Mouse (Mus musculus) WW6 (cell line): ENCODE measurements at regions not wholly inside any gene's neighbourhood (a gene's known extent, or its start where the extent isn't known, plus 50 kb on each side); places are given as distances from the start of the nearest gene placed in this dataset.

ENCODE experiments used
- DNase-seq: peaks from one replicate; pipeline ENCODE4 v3.0.0-alpha.2; 2013; ENCODE audit warnings: low read depth, low spot score

DNA sequence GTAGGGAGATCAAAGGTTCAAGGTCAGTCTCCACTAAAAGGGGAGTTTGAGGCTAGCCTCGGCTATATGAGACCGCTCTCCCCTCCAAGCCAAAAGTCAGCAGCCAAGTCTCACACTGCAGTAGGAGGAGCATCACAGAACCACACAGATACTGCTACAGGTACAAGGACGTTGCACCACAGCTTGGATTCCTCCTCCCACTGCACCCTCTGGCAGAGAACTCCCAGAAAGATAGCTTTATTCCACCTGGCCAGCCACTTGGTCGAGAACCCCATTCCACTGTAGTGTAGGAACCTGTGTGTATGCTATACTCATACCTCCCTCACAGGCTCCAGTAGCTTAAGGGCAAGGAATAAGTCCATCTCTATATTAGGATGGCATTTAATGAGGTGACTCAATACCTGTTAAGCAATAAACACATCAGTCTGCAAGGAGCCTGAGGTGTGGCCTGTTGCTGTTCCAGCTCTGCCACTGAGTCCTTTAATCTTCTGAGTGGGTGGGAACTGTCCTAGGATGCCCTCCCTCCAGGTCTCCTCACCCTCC lies 254.0 kb downstream of the Sox4 start:
- no peak for DNase-seq

DNA sequence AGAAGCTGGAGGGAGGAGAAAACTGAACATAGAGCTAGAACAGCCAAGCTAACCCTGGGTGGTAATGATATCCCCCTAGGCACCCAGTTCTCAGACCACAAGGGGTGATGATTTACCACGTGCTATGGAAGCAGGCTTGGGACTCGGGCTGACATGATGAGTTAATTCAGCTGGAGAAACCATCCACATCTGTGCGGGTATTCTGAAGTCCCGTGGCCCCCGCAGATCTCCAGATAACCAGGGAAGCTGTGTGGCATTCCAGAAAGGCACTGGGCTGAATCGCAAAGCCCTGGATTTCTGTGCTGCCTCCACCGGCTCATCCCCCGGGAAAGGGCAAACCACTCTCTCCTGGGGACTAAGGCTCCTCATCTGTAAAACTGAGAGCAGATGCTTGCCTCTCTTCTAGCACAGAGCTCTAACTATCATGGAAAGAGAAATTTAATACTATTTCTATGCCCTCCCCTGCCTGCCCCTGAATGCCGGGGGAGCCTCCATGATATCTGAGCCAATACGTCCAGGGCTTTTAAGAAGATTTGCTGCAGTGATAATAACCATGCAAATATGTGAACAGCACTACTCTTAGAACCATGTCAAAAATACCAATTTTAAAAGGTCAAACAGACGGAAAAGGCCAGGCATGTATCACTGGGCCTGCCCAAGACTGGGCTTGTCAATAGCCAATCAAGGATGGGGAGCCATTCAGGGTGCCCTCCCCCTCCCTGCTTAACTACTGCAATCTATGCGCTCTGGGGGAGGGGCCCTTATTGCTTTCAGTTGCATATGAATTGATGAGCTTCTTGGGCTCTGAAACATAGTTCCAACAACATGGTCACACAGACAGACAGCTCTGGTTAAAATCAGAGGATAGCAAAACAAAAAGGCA lies 255.5 kb downstream of the Sox4 start:
- DNase-seq: no peak

DNA sequence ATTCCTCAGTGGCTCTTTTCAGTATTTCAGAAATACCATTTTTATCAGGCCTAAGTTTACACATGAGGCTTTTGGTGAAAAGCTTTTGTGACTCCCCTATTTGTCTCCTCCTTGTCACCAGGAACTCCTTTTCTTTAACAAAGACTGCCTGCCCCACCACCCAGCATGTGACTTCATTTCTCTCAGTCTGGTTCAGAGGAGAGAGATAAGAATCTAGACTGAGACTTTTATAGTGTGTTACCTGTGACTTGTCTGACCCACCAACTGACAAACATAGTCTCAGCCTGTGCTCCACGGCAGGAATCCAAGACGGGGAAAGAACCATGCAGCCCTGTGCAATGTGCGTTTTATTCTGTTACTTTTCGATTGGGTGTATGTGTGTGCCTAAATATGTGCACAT lies 260.4 kb downstream of the Sox4 start:
- DNase-seq: no peak

GRCm38 (mm10) chr13:28692587-28692986 lies 260.9 kb downstream of the Sox4 start:
- no peak for DNase-seq

DNA sequence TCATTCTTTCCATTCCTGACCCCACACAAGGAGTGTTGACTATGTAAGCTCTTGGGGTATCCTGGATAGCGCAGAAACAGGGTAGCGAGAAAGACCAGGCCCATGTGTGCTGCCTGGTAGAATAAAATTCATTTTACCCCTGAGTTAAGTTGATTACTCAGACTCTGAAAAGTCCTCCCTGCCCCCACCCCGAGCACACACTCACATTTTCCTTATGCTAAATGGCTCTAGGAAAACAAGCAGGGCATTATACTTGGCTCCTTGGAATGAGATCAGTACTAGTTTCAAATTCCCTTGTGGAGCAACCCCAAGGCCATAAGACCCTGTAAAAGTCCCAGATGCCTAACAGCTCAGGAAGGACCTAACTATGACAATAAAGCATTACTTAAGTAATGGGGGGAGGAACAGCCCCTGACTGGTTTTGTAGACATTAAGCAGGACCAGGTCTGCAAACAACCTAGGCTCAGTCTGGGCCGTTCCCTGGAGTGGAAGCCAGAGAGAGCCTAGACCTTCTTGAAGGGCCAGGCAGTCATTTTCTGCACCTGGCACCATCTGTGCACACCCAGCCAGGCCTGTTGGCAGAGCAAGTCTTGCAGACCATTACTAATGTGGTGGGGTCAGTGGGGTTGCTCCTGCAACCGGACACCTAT lies 262.9 kb downstream of the Sox4 start:
- DNase-seq: no peak

- DNase-seq: no peak
These were observed 265.7 kb downstream of the Sox4 start for GRCm38 (mm10) chr13:28687838-28688237.

DNA sequence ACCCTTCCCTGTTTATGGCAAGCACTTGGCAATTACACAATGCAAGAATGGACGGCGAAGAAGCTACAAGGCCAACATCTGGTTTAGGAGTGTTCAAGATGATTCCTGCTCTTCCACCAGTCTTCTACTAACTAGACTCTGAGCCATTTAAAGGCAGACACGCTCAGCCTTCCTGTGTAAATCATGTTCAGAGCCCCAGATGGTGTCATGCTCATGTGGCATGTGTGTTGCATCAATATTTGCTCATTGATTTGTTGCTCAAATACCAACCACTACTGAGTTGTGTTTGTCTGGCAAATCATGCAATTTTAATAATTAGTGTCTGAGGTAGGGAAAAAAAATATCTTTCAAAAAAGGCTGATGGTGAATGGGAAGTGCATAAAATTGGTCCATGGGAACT lies 269.2 kb downstream of the Sox4 start:
- DNase-seq: no peak

DNA sequence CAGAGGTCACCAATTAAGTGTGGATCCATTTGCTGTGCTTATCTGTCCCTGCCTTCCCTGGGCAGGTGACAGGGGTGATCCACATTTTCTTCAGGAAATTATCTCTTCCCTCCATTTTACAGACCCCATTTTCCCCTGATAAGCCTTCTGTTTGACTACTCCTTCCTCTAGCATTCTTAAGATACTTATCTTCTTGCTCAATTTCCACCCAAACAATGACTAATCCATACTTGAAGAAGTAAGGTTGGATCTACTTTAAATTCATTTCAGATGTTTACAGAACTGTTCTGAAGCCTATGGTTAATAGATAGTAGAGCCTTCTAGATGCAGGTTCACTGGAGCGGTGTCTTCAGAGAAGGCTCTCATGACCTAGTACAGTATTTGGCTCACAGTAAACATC lies 273.2 kb downstream of the Sox4 start:
- no peak for DNase-seq

GRCm38 (mm10) chr13:28673622-28674021 lies 279.9 kb downstream of the Sox4 start:
- DNase-seq: no peak

- no peak for DNase-seq
These were observed 282.0 kb downstream of the Sox4 start for GRCm38 (mm10) chr13:28671543-28671942.

DNA sequence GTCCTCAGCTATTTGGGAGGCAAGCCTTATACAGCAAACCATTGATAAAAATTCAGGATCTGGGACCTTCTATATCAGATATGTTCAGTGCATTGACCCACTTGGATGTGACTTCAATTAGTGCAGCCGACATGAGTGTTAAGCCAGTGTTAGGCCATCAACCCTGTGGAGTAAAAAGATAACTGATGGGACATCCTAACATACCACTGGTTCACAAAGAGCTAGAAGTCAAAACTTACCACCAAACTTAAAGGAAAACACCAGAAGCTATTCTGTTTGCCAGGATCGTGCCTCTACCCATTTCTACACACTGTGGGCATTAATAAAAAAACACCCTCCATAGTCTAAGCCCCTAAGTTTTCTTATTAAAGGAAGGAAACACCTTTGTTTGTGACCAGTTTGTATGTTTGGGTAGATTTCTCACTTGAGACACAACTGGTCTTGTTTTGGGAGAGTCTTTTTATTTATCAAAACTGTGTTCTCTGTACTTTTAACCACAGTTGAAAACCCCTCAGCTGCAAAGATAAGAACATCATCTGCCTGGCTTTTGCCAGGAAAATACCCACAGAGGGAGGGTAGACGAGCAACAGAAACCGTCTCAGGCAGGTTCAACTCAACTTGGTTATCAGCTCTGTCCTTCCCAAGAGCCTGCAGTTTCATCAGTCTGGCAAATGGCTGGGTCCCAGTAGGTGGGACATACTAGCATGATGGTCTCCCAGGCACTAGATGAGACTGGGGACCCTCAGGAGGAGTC lies 283.5 kb downstream of the Sox4 start:
- DNase-seq: no peak

DNA sequence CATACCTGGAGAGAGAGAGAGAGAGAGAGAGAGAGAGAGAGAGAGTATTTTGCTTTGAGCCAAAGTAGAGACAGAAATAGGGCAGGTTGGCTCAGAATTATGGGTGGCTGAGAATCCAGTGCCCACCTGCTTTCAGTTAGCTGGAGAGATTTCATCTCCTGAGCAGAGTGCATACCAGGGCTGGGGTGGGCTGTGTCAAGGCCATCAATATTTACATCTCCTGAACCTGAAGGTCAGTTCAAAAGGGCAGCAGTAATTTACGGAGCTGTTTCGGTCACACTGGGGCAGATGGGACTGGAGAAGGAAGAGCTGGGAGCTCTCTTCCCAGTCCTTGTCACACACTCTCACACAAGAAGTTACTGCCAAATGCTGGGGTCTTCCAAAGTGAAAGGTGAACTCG lies 286.7 kb downstream of the Sox4 start:
- DNase-seq: no peak

DNA sequence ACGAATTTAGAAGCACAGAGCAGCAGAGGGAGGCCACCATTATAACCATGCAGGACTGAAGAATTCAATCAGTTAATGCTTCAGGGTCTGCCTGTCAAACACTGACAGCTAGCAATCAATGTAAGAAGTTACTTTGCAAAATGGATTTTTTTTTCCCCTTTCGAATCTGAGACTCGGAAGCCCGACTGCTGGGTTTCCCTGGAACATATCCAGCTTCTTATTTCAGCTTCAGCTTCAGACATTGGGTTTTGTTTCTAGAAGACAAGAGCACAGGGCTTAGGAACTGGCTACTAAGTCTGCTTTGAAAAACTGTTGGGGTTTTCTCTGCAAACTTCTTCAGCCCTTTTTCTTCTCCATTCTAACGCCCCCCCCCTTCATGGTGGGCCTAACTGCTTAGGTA lies 288.4 kb downstream of the Sox4 start:
- no peak for DNase-seq

DNA sequence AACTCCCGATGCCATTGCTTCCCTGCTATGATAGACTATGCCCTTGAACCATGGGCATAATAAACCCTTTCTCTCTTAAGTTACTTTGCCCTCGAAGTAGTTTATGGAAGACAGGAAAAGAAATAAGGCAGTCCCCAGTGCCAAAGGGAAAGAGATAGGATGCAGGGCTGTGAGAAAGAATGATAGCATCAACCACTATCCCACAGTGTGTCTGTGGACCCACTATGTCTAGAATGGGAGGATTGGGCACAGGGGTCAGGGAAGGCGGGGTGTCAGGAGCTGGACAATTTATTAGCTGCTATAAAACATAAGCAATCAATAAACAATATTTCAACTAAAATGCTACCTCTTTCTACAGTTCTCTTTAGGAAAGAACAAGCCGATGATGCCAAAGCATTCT lies 288.8 kb downstream of the Sox4 start:
- DNase-seq: no peak

DNA sequence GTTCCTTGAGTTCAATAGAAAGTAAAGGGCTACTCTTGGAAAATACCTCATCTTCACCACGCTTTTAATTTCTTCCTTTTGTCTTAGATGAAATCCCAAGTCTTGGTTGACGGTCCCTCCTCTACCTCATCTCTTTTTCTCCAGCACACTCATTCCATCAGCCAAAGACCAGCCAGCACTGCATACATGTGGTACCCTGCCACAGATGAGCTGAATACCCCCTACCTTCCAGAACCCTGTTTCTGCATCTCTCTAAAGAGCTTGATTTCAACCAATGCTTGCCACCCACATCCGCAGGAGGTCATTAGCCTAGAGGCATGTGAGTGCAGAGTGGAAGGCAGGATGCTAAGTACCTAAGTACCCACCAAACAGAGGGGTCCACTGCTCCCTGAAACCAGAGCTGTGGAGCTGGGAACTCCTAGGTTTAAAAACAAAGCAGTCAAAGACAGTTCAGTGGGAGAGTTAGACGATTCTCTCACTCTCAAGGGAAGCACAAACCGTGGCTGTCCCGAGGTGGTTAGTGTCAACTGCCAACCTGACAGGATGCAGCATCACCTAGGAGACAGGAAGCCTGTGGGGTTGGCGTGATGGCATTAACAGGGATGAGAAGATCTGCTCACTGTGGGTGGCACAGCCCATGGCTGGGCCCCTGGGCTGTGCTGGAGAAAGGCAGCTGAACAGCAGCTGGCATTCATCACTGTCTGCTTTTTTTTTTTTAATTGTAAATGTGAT lies 289.4 kb downstream of the Sox4 start:
- no peak for DNase-seq

GRCm38 (mm10) chr13:28663459-28663858 lies 290.1 kb downstream of the Sox4 start:
- no peak for DNase-seq

DNA sequence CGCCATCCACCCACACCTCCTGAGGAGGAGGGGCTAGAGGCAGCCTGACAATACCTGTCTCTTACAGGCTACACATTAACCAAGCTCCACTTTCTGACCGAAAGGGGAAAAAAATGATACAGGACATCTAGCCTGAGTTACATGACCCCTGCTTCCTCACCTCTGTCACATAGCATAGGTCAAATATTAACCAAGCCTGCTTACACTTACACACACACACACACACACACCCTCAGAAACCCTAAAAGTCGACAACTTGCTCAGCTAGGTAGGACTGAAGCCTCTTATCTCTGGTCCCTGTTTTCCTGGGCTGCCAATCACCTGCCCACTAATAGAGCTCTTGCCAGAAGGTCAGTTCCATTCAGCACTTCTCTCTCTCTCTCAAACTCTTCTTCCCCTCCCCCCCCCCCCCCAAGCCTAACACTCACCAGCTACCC lies 291.2 kb downstream of the Sox4 start:
- no peak for DNase-seq

- no peak for DNase-seq
These were observed 293.4 kb downstream of the Sox4 start for GRCm38 (mm10) chr13:28660151-28660550.

GRCm38 (mm10) chr13:28658652-28659051 lies 294.9 kb downstream of the Sox4 start:
- no peak for DNase-seq

DNA sequence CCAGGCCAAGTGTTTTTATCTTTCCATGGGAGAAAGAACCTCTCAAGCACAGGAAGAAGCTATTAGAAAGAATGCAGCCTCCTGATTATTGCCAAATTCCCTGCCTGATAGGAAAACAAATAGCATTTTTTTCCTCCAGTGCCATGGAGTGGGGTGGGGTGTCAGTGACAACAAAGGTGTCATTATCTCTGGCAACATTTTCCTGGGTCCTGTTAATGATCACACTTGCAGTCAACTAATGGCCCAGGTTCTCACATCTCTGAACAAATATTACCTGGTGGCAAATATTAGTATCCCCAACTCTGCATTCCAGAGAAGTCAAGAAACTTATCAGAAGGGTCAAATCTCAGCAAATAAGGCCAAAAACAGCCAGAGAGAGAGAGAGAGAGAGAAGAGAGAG lies 298.6 kb downstream of the Sox4 start:
- no peak for DNase-seq

DNA sequence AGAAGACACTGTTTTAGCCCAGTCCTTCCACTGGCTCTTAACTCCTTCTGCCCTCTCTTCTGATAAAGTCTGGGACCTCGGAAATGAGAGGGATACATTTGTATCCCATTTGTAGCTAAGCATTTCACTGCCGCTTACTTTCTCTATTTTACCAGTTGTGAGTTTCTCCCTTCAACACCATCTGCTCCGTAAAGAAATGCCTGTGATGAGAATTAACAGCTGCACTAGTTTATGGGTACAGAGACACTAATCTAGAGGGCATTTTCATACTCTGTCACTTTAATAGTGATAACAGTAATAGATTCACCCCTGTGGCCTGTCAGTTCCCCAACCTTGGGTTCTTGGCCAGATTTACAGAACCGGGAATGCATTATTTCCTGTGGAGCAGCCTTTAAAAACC lies 300.2 kb downstream of the Sox4 start:
- DNase-seq: no peak

DNA sequence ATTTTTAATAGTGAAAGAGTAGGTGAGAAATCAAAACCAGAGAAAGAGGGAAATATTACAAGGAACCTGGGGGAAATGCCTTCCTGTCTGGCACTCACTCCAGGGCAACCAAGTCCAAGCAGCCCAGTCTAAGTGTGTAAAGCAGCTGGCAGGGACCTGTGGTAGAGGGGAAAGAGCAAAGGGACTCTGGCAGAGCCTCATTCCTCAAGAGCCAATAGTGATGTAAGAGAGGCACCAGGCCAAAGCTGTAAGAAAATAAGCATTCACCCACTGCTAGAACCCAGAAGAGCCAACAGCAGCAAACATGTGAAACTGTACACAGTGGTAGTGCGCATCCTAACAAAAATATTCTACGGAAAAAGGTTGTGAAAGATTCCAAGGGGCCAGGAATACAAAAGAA lies 301.7 kb downstream of the Sox4 start:
- no peak for DNase-seq
